Mouse (Mus musculus) forebrain, embryonic 15.5 days (tissue): ENCODE measurements around the gene Gatd1. TPM values are rescaled to one million over a fixed set of nuclear protein-coding genes. Genes with fewer than 3 reads are reported as not detected.

ENCODE experiments used
- ATAC-seq: fragments of 200-750 bp; cut with Nextera tagmentation; replicated peaks from 2 replicates; pipeline ENCODE4 v1.8.0; 2017; ENCODE audit warnings: mild to moderate bottlenecking, moderate TSS enrichment, moderate library complexity
- H3K27ac ChIP-seq: fragments of 300-500 bp; sonication (generic); replicated peaks from 2 replicates; pipeline ENCODE4 v1.5.1; 2015; ENCODE audit warnings: mild to moderate bottlenecking, inconsistent platforms
- H3K27me3 ChIP-seq: fragments of 300-500 bp; sonication (generic); 2 replicates; pipeline ENCODE4 v1.6.1; 2015; ENCODE audit warnings: inconsistent platforms
- H3K36me3 ChIP-seq: fragments of 300-500 bp; sonication (generic); 2 replicates; pipeline ENCODE4 v1.6.1; 2015; ENCODE audit warnings: mild to moderate bottlenecking, inconsistent platforms
- H3K4me1 ChIP-seq: fragments of 300-500 bp; sonication (generic); 2 replicates; pipeline ENCODE4 v1.6.1; 2015; ENCODE audit warnings: inconsistent platforms
- H3K4me2 ChIP-seq: fragments of 300-500 bp; sonication (generic); replicated peaks from 2 replicates; pipeline ENCODE4 v1.6.1; 2015; ENCODE audit warnings: mild to moderate bottlenecking, inconsistent platforms
- H3K4me3 ChIP-seq: fragments of 300-500 bp; sonication (generic); 2 replicates; pipeline ENCODE4 v1.5.1; 2015; ENCODE audit warnings: mild to moderate bottlenecking, inconsistent platforms
- H3K9ac ChIP-seq: fragments of 300-500 bp; sonication (generic); replicated peaks from 2 replicates; pipeline ENCODE4 v1.6.1; 2015; ENCODE audit warnings: mild to moderate bottlenecking, inconsistent platforms
- H3K9me3 ChIP-seq: fragments of 300-500 bp; sonication (generic); 2 replicates; pipeline ENCODE4 v1.6.1; 2016; ENCODE audit warnings: inconsistent platforms
- WGBS: fragments of 180-500 bp; shearing (Covaris S2); methylation state at CpG from one replicate; pipeline ENCODE4 v1.1.7; 2015; ENCODE audit warnings: mixed read lengths; 5-methylcytosine and 5-hydroxymethylcytosine counted together
- polyA plus RNA-seq: library from polyadenylated mRNA; unstranded; fragments of >200 nt; fragmentation: Nextera tagmentation; extraction: Ambion mirVana; gene quantifications from 2 replicates; pipeline ENCODE4 v1.2.1, GENCODE M21; 2015

The Gatd1 gene
- polyA plus RNA-seq, 1 experiment from 2014 or later, result 62.2 TPM

DNA sequence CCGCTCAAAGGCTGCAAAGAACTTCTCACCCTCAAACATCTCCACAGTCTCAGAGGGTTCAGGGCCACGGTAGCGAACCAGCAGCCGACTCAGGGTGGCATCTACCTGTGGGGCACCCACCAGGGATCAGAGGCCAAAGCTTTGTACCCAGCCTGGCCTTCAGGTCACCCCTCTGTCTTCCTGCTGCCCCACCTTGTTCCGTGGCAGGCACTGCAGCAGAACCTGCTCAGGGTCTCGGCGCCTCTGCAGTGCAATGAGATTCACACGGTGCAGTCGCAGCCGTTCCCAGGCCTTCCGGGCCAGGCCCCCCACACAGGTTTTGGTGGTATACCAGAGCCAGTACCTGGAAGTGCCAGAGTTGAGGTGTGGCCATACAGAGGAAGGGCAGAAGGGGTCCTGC, 25.9 kb upstream of the Gatd1 start:
- H3K4me1 ChIP-seq, result peaks cover 55% of the 10 kb centered on the region

DNA sequence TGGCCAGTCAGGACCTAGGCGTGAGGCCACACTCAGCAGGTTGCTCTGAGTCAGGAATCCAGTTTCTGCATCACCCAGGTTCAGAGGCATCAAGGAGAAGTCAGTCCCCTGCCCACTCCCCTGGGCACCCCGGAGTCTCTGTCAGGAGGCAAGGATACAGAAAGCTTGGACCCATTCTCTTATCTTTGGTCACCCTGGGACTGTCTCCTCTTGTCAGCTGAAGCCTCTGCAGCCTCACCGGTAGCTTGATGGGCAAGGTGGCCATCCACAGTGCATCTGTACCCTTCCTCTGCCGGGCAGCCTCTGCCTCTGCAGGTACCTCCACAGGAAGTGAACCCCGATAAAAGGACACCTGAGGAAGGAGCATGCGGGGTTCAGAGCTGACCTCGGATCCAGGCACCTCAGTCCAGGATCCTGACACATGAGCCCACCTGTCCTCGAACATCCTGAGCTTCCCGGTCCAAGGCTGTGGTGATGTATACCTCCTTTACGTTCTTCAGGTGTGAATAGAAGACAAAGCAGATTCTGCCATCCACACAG, 25.3 kb upstream of the Gatd1 start:
- no peak for ATAC-seq
- Histone ChIP-seq H3K9me3 (no peaks in the 10 kb centered on the region), H3K4me2 (no peak overlapping the region), H3K9ac (no peak overlapping the region), H3K4me3 (no peak overlapping the region), H3K27ac (no peak overlapping the region), H3K4me1 (peaks cover 56% of the 10 kb centered on the region), H3K36me3 (no peaks in the 10 kb centered on the region), H3K27me3 (no peaks in the 10 kb centered on the region)
- 97% methylated on average over 10 of the region's 10 CpGs for WGBS

More for the DNA sequence above, 25.9 kb upstream of the Gatd1 start:
- Histone ChIP-seq H3K27me3 (no peaks in the 10 kb centered on the region), H3K36me3 (no peaks in the 10 kb centered on the region), H3K4me3 (no peak overlapping the region), H3K9me3 (no peaks in the 10 kb centered on the region), H3K9ac (no peak overlapping the region), H3K4me2 (no peak overlapping the region), H3K27ac (no peak overlapping the region)
- 96% methylated on average over 11 of the region's 11 CpGs for WGBS
- ATAC-seq, result no peak

DNA sequence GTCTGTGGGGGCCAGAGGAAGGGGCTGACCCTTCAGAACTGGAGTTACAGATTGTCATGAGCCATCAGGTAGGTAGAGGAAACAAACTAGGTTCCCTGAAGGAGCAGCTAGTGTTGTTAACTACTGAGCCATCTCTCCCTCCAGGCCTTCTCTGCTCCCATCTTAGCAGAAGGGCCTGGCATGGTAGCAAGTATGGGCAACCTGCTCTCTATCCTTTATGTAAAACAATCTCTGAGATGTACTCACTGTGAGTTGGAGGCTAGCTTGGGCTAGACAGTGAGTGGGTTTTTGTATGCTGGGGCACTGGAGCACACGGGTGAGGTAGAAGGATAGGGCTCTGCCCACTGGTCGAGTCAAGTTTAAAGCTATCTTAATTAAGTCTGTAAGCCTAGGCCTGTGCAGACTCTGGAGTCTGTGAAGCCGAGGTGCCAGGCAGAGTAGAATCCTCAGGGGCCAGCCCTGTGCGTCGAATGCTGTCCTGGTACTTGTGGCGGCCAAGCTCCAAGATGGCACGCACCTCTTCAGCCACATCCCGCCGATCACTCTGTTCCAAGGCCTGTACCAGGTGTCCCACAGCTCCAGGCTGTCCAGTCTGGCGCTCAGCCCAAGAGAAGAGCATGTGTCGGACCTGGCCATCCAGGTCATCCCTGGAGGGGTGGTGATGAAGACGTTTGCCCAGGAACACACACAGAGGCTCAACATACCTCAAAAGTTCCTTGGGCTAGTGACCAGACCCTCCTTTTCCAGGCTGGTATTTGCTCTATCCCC, 24.4 kb upstream of the Gatd1 start:
- no peak overlapping the region for H3K9ac ChIP-seq
- no peaks in the 10 kb centered on the region for H3K36me3 ChIP-seq
- H3K4me2 ChIP-seq, result no peak overlapping the region
- H3K4me1 ChIP-seq, result peaks cover 57% of the 10 kb centered on the region
- peak overlapping the region; percentile 89 for H3K27ac ChIP-seq
- H3K9me3 ChIP-seq, result no peaks in the 10 kb centered on the region
- 90% methylated on average over 12 of the region's 12 CpGs for WGBS
- no peak overlapping the region for H3K4me3 ChIP-seq
- H3K27me3 ChIP-seq, result no peaks in the 10 kb centered on the region
- no peak for ATAC-seq

DNA sequence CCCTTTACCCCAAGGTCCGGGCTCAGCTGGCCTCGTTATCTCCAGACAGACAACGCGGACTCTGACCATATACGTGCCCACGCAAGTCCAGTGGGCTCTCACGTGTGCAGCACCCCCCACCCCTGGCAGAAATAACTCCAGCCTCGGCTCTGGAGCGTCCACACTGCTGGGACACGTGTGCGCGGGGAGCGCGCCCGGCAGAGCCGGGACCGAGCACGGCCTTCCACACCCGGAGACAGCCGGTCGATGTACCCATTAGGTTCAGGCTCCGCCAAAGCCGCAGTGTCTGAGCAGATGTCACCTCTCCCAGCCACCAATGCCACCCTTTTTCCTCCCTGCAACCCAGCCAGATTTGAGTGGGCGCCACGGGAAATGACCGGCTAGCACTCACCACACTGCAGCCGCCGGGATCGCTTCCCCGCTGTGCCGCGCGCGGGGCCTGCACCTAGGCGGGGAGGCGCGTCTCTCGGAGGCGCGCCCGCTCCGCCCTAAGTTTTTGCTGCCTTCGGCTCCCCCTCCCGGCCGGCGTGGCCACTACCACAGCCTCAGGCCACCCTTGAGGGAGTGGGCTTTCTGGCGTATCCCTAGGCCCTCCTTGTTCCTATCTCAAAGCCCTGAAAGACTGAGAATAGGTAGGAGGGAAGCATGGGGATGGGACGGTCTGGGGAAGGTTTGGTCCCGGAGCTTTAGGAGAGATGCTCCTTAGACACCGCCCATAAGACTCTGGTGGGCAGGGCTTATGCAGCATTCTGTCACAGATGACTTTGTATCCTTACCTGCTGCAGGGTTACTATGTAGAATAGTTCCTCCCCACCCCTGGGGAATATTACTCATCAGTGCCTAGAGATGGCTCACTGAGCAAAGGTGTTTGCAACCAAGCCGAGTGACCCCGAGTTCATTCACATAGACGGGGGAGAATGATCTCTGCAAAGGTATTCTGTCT, 23.5 kb upstream of the Gatd1 start, which contains the start of gene Slc25a22:
Gene Slc25a22, minus strand, starts transcription at position 715 of the 943 bp plus-strand sequence.
- peak; percentile 74 for ATAC-seq
- Histone ChIP-seq H3K4me2 (peak within 1 kb of the TSS; percentile 95), H3K9ac (peak within 1 kb of the TSS; percentile 88), H3K9me3 (no peaks in the 10 kb centered on the region), H3K27ac (peak within 1 kb of the TSS; percentile 89), H3K27me3 (no peaks in the 10 kb centered on the region), H3K4me1 (peaks cover 57% of the 10 kb centered on the region), H3K4me3 (peak within 1 kb of the TSS; percentile 76), H3K36me3 (no peaks in the 10 kb centered on the region)
- 5% methylated on average over 53 of the region's 53 CpGs for WGBS

DNA sequence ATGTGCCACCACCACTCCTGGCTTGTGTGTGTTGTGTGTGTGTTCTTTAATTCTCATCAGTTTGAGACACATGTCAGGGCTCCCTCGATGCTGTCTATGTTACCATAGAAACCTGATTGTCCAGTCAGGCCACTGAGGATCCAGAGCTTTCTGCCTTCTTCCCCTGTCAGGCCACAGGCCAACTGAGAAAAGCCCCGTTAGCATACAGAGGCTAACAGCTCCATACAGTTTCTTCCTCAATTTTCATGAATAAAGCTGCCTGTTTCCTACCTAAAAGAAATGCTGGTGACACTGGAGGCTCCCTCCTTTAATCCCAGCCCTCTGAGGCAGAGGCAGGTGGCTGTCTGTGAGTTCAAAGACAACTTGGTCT, 22.6 kb upstream of the Gatd1 start:
- ATAC-seq, result no peak
- Histone ChIP-seq H3K27ac (peak overlapping the region; percentile 89), H3K36me3 (peaks cover 7% of the 10 kb centered on the region), H3K27me3 (no peaks in the 10 kb centered on the region), H3K9me3 (no peaks in the 10 kb centered on the region), H3K4me1 (peaks cover 53% of the 10 kb centered on the region), H3K4me2 (peak overlapping the region; percentile 95), H3K4me3 (peak overlapping the region; percentile 76), H3K9ac (peak overlapping the region; percentile 88)
- WGBS, result 44% methylated on average over 2 of the region's 2 CpGs

DNA sequence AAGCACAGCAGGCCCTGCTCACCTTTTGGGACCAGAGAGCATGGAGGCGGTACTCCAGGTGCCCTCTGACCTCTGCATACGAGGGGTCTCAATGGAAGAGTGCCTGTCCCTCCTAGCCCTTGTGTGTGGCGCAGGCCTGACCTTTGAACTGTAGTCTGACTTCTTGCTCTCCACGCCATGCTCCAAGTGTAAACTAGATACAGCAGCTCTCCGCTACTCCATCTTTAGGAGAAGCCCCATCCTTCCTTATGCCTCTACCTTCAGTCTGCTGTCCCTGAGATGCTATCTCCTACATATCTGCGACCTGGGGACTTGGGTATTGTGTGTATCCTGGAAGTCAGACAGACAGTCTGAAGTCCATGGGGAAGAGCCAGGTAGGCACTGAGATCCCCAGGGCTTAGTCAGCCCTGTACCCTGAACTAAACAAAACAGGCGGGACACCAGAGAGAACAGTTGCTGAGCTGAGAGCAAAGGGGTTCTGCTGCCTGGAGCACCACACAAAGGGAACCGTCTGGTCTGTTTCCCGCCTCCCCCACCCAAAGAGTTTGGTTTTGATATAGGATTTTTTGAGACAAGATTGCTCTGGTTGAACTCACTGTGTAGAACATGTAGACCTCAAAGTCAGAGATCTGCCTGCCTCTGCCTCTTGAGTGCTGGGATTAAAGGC, 22.1 kb upstream of the Gatd1 start:
- Histone ChIP-seq H3K4me3 (peak overlapping the region; percentile 76; the same call in 1 of the 2 replicates), H3K27ac (peak overlapping the region; percentile 88; the same call in 1 of the 2 replicates), H3K9me3 (no peaks in the 10 kb centered on the region), H3K4me2 (peak overlapping the region; percentile 96), H3K4me1 (peaks cover 53% of the 10 kb centered on the region), H3K9ac (no peak overlapping the region; the same call in 1 of the 2 replicates), H3K27me3 (no peaks in the 10 kb centered on the region), H3K36me3 (peaks cover 12% of the 10 kb centered on the region)
- no peak for ATAC-seq
- WGBS, result 78% methylated on average over 9 of the region's 9 CpGs

DNA sequence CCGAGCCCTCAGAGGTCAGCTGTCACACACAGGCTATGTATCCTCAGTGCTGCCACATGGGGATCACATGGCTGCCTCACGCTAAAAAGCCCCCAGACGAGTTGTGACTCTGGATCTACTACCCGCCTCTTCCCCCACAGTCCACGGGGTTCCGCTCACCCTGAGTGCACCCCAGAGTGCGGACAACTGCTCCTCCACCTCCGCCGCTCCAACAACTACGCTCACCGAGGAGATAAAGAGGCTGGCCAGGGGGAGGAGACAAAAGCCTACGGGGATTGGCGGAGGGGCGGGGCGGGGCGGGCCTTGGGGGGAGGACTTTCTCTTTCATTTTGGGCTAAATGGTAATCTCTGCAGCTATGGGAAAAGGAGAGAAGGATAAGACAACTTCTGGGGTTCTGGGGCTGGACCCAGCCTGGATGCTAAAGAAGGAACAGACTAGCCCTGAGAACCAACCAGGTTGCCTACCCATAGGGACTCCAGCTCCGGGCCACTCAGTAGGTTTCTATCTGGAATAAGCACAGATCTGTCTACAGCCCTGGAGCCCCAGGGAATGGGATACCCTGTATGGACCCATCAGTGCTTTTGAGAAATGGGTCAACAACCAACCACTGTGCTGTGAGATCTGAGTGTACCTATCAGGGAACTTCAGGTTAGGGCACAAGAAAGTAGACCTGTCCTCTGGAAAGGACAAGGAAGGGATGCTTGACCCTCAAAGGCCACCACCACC, 21.4 kb upstream of the Gatd1 start:
- Histone ChIP-seq H3K27ac (peak overlapping the region; percentile 88), H3K9me3 (no peaks in the 10 kb centered on the region), H3K36me3 (peaks cover 19% of the 10 kb centered on the region), H3K27me3 (no peaks in the 10 kb centered on the region), H3K4me3 (peak overlapping the region; percentile 56), H3K9ac (peak overlapping the region; percentile 72), H3K4me2 (peak overlapping the region; percentile 96), H3K4me1 (peaks cover 50% of the 10 kb centered on the region)
- ATAC-seq, result peak; percentile 37
- WGBS, result 3% methylated on average over 17 of the region's 17 CpGs

DNA sequence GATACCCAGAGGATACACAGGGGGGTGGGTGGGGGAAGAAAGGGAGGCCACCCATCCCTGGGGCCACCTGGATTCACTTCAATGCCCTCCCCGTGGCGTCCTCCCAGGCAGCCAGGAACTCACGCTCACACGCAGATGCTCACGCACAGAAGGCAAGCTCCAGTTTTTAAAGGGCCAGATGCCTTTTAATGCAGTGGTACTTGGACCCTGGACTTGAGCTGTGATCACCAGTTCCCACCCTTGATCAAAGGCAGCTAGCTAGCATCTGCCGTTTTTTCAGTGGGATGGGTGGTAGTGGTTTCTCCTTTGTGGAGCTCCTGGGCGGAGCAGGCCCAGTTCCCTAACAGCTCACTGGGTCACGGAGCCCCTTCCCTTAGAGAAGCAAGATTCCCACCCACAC, 20.5 kb upstream of the Gatd1 start:
- H3K27me3 ChIP-seq, result no peaks in the 10 kb centered on the region
- H3K4me3 ChIP-seq, result peak overlapping the region; percentile 56
- peak overlapping the region; percentile 96 for H3K4me2 ChIP-seq
- peak overlapping the region; percentile 72 for H3K9ac ChIP-seq
- H3K36me3 ChIP-seq, result peaks cover 22% of the 10 kb centered on the region
- H3K9me3 ChIP-seq, result no peaks in the 10 kb centered on the region
- H3K27ac ChIP-seq, result peak overlapping the region; percentile 88
- peak; percentile 20; the same call in 1 of the 2 replicates for ATAC-seq
- 7% methylated on average over 8 of the region's 8 CpGs for WGBS
- peaks cover 57% of the 10 kb centered on the region for H3K4me1 ChIP-seq

DNA sequence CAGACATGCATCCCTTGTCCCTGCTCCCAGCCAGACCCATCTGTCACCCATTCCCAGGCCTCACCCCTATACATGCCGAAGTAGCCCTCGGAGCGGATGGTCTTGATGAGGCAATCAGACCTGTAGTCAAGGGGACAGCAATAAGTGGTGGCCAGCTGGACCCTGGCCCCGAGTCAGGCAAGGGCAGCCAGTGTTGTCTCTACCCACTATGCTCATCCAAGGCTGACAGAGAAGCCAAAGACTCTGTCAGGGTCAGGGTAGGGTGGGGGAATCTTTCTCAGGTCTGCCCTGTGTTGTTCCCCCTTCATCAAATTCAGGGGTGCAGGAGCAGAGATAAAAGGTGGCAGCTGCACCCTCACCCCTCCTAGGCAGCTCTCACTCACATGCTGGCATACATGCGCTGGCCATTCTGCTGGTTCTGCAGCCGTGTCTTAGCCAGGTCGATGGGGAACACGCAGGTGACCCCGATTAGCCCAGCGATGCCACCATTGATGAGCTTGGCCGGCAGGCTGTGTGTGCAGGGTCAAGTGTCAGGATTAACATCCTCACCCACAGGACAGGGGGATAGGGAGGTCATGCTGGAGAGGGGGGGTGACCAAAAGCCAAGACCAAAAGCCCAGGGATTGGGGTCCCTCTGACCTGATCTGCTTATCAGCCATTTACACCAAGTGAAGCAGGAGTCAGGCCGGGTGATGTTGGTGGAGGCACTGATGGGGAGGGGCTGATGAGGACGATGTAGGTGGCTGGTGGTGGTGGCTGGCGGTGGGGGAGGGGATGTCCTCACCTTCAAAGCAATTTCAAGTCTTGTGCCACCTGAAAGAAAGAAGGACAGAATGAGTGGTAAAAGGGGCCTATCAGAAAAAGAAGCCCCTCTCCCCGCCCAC, 19.8 kb upstream of the Gatd1 start:
- 69% methylated on average over 15 of the region's 15 CpGs for WGBS
- peak overlapping the region; percentile 56 for H3K4me3 ChIP-seq
- peak overlapping the region; percentile 72 for H3K9ac ChIP-seq
- no peaks in the 10 kb centered on the region for H3K27me3 ChIP-seq
- H3K4me1 ChIP-seq, result peaks cover 65% of the 10 kb centered on the region
- H3K9me3 ChIP-seq, result no peaks in the 10 kb centered on the region
- peaks cover 22% of the 10 kb centered on the region for H3K36me3 ChIP-seq
- ATAC-seq, result no peak
- H3K4me2 ChIP-seq, result peak overlapping the region; percentile 96
- H3K27ac ChIP-seq, result peak overlapping the region; percentile 88

DNA sequence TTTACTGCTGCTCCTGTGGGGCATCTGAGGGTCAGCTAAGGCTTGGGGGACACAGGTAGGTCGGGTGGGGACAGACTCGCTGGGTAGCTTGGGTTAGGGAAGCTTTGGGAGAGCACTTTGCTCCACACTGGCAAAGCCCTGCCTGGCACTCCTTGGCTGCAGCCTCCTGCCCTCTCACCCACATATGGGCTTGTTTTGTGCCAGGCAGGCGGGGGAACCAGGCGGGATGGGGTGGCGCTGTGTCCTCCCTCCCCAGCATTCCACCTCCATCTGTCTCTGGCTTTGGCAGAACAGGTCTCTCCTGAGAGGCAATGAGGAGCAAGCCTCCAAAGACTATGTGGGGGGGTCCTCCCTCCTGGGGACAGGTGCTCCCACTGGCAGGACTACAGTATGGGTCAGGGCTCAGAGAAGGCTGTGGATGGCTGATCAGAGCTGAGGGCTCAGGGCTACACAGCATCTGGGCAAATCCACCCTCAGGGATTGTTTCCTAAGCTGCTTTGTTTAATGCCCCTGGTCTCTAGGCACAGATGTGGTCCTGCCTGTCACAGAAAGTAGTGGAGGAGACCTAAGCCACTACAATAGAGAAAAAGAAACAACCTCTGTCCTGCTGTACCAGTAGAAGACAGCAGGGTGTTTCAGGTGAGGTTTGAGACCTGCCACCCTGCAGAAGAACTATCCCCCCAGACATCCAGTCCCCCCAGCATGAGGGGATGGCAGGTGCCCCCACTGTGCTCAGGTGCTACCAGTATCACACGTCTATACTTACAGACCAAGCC, 19.0 kb upstream of the Gatd1 start:
- Histone ChIP-seq H3K4me3 (peak overlapping the region; percentile 56; the same call in 1 of the 2 replicates), H3K4me1 (peaks cover 71% of the 10 kb centered on the region), H3K27ac (no peak overlapping the region), H3K4me2 (0 out of 2 replicates have a peak overlapping the region, but pooled peaks have one; percentile 2), H3K9me3 (no peaks in the 10 kb centered on the region), H3K27me3 (no peaks in the 10 kb centered on the region), H3K36me3 (peaks cover 22% of the 10 kb centered on the region), H3K9ac (peak overlapping the region; percentile 72; the same call in 1 of the 2 replicates)
- 80% methylated on average over 6 of the region's 6 CpGs for WGBS
- ATAC-seq, result no peak
